Mouse (Mus musculus) R1 (cell line): ENCODE results near the gene Rtbdn.

Experiments used
- DNase-seq: peaks from one replicate; pipeline ENCODE4 v3.0.0-alpha.2; 2018; ENCODE audit warnings: low read depth, low spot score

The Rtbdn gene

DNA sequence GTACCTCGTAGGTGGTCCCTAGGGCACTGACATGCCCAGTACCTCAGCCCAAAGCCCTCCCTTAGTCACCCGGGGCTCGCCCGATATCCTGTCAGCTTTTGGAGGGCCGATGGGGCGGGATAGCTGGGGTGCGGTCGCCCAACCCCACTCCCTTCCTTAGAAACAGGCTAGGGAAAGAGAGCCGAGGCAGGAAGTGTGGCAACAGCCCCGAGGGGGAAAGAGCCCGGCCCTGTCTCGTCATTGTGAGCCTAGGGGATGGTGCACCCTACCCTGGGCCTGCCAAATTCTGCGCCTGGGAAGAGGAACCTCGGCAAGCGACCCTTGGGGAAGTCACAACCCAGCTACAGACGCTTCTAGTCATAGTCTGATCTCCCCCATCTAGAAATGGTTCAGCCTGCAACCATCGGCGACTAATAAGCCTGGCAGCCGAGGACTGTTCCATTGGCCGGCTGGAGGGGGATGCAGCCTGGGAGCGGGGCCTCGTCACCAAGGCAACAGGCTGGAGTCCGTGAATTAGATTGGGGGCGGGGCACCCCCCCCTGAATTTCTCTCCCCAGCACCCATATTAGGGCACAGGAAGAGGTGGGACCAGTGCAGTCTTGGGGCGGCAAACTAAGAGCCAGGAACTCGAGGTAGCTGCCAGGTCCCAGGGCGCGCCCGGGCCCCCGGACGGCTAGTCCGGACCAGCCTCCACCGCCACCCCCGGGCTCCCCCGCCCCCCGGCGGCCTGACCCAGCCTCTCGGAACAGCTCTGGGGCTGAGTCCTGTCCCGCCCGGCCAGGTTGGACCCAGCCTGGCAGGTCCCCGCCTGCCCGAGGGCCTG, 33.0 kb downstream of the Rtbdn start:
- DNase-seq, result peak; percentile 99

DNA sequence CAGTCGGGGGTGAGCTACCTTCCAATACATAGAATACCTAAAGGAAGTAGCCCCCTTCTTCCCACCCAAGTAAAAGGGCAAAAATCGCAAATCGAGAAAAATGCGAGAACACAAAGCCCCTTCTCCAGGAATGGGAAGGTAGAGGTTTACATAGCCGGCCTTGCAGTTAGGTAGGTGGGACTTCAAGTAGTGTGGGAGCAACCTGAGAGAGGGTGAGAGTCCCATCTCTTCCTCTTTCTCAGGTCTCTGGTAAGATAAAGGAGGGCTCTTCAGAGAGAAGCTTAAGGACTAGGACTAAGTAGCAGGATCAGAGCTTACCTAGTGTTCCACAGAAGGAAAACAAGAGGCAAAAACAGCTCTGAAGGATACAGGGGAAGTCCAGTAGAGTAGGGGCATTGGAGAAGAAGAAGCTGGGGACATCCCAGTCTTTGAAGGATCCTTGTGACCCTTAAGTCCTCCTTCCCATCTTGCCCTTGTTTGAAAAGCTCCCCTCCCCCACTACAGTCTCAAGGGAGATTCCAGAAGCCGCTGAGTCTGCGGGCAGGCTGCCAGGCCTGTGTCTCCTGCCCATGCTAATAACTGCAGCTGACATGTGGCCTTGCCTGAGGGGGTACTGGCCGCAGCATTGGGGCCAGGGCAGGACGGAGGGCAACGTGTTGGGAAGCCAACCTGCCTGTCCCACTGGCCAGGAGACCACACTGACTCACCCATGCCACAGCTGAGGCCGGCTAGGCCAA, 34.0 kb downstream of the Rtbdn start:
- no peak for DNase-seq

DNA sequence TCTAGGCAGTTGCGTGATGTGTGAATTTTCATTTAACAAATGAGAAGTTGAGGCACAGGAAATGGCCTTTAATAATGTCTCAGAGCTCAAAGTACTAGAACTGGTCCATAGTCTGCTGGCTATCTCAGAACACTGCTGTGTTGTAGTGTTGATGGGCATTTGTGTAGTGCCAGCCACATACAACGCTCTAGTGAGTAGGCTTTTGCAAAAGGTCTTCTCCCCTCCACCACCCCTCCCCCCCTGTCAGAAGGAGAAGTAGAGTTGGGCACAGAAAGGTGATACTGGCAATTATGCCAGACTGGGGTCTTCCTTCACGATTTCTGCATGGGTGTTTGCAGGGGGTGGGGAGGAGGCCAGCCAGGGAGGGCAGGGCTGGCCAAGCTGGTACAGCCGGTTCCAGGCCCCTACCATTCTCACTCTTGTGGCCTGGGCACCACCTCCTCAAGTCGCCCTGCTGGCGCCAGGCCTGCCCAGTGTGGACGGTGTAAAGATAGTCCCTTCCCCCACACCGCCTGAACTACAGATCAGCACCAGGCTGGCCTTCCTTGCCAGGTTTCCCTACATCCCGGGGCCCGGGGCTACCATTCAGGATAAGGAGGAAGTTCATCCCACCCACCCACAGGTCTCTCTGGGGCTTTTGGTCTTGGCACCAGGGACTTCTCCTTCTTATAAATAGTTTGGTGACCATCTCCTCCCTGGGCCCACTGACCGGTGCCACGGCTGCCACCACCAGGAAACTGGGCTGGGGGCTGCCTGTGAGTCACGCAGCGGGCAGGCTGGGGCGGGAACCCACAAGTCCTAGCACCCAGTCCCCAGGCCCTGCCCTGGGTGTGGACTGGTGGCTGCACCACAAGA, 35.1 kb downstream of the Rtbdn start:
- DNase-seq, result no peak

DNA sequence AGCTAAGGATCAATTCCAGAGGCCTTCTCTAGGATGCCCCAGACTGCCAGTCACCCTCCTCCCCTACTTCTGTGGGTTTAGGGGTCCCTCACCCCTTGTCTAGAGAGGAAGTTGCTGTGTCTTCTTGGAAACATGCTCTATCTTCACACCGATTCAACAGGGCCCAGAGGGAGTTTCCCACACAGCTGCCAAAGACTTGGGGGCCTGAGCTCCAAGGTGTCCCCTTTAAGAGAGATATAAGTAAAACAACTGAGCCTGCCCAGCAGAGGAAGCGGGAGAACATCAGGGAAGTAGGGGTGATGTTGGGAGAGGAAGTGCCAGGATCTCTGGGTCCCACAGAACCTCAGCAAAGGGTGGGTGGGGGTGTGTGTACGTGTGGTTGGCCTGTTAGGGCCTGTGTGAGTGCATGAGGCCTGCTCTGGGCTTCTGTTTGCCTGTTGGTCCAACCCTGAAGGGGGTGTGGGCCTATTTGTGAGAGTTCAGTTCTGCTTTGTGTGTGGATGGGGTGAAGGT, 35.8 kb downstream of the Rtbdn start:
- DNase-seq, result no peak

GRCm38 (mm10) chr8:84984294-84985048, 37.7 kb downstream of the Rtbdn start:
- DNase-seq, result no peak

GRCm38 (mm10) chr8:84985049-84985683, 38.4 kb downstream of the Rtbdn start:
- DNase-seq, result no peak

- peak; percentile 98 for DNase-seq
These were observed 39.0 kb downstream of the Rtbdn start for GRCm38 (mm10) chr8:84985684-84986378.

DNA sequence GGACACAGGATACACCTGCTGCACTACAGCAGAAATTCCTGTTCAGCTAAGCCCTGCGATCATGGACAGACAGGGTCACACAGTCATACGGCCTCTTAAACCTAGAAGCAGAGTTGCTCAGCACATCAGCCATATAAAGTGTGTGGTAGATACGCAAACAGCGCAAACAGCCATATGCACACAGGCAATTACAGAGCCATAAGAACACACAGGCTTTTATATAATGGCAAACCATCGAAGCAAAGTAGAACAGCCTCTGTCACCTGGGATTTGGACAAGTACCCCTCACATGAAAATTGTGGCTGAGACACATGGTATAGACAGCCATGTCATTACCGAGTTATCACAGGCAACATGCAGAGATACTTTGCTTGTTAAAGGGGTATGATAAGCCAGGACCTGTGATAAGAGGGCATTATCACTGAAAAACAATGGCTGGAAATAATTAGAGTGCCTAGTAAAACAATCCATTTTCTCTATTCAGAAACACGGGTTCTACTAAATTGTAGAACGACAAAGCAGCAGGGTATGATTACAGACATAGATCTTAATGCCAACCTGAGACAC, 39.7 kb downstream of the Rtbdn start:
- no peak for DNase-seq

DNA sequence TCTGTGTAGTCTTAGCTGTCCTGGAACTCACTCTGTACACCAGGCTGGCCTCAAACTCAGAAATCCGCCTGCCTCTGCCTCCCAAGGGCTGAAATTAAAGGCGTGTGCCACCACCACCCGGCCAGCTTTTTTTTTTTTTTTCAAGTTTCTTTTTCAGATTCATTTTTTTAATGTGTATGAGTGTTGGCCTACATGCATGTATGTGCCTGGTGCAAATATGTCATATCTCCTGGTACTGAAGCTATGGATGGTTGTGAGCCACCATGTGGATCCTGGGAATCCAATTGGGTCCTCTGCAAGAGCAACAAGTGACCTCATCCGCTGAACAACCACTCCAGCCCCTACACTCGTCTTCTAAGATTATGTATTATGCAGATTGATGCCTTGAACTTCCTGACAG, 40.6 kb downstream of the Rtbdn start:
- DNase-seq, result no peak

GRCm38 (mm10) chr8:84987903-84988302, 41.1 kb downstream of the Rtbdn start:
- peak; percentile 33 for DNase-seq

DNA sequence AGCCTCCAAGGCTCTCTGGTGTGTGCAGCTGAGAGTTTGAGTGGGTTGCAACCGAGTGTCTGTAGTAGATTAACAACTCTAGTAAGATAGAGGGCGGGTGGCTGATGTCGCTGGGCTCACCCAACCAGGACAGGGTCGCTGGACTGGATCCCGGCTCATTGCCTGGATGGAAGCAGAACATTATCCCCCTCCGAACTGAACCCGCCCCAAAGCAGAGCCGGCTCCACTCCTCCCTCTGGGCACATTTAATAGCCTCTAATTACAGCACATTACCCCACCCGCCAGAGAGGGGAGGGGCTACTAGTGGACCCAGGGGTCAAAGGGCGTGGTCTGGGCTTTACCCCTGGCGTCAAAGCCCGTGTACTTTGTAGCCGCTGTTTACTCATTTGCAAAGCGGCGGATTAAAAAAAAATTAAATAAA, 42.5 kb downstream of the Rtbdn start:
- peak; percentile 83 for DNase-seq

- peak; percentile 96 for DNase-seq
These were observed 43.0 kb downstream of the Rtbdn start for GRCm38 (mm10) chr8:84989810-84990209.

- peak; percentile 99 for DNase-seq
These were observed 43.6 kb downstream of the Rtbdn start, which contains the start of gene Hook2 for GRCm38 (mm10) chr8:84990349-84990748. Hook2 (plus strand) TSS chr8:84990603.

DNA sequence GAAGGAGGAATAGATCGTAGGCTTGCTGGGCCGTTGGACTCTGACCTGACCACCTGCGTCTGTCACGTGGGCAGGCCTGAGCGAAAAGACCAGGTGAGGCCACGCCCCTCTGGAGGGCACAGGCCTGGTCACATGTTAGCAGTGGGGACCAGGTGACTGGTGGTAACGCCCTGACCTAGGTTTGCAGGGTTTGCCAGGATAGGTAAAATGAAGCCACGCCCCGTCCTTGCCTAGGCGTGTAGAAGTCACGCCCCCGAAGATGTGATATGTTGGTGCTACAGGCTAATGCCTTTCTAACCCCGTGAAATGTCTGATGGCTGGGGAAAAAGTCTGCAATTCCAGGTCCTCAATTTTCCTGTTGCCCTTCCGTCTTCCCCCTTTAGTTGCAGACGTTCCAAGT, 44.0 kb downstream of the Rtbdn start:
- peak; percentile 91 for DNase-seq

DNA sequence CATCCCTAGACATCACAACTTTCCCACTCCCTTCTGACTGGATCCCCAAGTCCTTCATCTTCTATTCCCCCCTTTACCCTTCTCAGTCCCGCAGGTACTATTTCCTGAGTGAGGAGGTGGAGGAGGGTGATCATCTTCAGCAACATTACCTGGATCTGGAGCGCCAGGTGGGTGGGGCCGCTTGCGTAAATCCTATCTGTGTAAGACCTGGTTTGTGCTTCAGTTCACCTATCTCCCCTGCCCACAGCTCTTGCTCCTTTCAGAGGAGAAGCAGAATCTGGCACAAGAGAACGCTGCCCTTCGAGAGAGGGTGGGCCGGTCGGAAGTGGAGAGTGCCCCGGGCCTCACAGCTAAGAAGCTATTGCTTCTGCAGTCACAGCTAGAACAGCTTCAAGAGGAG, 47.6 kb downstream of the Rtbdn start:
- DNase-seq, result no peak

- peak; percentile 75 for DNase-seq
These were observed 48.9 kb downstream of the Rtbdn start for GRCm38 (mm10) chr8:84995680-84996079.

- no peak for DNase-seq
These were observed 50.2 kb downstream of the Rtbdn start for GRCm38 (mm10) chr8:84996978-84997377.

GRCm38 (mm10) chr8:84997649-84998295, 51.0 kb downstream of the Rtbdn start:
- peak; percentile 96 for DNase-seq
